Mouse (Mus musculus) A20 (cell line): ENCODE data around the gene Hdhd5.

Source experiments
- DNase-seq: peaks from one replicate; pipeline ENCODE4 v3.0.0-alpha.2; 2011; ENCODE audit warnings: low read depth, low spot score

Gene Hdhd5

DNA sequence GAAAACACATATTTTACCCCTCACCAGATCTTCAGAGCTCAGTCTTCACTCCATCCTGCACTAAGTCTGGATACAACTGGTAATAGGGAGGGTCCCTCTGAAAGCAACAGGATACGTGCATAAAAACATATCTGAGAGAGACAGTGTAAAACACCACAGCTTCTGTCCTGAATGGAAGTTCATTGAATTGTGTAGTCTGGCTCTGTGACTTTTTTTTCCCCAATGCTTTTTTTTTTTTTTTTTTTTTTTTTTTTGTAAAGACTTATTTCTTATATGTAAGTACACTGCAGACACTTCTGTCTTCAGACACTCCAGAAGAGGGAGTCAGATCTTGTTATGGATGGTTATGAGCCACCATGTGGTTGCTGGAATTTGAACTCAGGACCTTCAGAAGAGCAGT is 1.5 kb upstream of the Hdhd5 start:
- DNase-seq, result no peak

DNA sequence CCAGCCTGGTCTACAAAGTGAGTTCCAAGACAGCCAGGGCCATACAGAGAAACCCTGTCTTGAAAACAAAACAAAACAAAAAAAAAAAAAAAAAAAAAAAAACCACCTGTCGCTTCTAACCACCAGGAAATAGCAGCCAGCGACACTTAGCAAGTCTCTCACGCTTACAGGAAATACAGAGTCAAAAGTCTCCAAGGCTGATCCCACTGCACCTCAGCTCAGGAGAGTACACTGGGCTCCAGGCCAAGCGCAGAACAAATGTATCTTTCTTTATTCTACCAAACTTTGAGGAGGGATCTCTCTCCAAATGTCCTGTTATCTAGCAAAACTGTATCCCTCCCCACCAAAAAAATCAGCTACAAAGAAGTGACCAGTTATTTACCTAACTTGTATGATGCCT is 2.0 kb downstream of the Hdhd5 start:
- DNase-seq, result no peak

DNA sequence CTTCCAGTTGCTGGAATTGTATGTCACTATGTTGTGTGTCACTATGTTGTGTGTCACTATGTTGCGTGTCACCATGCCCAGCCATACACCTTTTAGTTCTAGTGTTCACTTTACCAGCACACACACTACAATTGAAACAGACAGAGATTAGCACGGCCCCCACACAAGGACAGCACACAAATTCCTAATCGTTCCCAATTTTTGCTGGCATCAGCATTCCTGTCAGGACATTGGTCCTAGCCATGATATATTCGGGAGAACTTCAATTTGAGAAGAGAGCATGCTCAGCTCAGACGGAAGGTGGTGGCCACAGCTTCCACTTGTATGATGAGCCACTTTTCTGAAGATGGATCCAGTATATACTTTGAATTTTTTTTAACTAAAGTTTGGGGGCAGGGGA is 6.3 kb downstream of the Hdhd5 start:
- no peak for DNase-seq

DNA sequence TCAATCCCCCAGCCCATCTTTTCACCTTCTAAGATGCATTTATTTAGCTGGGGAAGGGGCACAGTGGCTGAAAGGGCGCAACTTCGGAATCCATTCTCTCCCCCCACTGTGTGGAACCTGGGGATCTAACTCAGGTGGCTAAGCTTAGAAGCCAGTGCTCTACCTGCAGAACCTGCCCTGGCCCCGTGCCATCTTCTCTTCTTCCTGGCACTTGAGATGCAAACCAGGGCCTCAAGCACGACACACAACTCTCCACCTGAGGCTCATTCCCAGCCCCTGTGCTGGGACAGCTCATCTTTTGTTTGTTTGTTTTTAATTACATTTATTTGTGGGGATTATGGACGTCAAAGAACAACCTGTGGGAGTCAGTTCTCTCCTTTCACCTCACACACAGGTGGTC is 11.5 kb downstream of the Hdhd5 start:
- no peak for DNase-seq

DNA sequence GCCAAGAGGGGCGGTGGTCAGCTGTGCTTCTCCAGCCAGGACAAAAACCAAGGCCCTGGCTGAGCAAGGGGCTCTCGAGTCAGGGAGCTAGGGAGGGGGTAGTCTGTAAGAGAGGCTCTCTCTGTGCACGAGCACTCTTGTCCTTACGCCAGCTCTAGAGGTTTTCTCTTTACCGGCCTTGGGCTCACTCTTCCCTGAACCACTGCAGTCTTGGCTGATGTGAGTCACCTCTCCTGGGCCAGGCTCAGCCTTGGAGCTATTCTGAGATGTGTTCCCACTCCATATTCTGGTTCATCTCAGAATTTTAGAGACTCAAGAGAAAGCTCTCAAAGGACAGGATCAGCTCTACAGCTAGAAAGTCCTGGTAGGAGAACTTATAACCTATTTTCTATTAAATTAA is 13.8 kb downstream of the Hdhd5 start:
- no peak for DNase-seq

DNA sequence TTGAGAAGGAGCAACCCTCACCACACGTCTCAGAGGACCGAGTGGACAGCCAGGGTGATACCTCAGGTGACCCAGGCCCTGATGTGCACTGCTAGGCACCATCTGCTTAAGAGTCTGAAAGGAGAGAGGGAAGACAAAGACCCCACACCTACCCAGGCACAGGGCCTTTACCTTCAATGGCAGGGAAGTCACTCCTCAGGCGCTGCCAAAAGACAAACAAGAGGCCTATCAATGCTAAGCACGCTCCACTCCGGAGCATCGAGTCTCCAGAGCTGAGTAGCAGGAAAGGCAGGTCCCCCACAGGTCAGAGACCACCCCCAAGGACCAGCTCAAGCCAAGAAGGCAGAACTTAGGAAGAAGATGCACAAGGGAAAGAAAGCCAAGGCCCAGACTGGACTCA is 14.2 kb downstream of the Hdhd5 start:
- DNase-seq, result no peak

DNA sequence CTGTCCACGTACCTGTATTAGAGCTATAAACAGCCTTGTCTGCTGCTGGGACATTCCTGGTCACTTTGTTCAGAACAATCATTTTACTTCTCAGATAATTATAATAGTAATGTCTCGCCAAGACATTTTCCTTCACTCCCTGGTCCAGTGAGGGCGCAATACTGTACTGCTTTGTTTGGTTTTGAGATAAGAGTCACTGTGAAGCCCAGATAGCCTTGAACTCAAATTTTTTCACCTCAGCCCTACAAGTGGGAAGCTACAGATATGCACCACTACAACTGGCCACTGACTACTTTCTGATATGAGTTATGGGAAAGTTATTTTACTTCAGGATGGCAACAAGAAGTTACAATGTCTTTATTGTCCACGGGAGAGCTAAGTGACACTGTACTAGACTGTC is 14.7 kb downstream of the Hdhd5 start:
- no peak for DNase-seq

DNA sequence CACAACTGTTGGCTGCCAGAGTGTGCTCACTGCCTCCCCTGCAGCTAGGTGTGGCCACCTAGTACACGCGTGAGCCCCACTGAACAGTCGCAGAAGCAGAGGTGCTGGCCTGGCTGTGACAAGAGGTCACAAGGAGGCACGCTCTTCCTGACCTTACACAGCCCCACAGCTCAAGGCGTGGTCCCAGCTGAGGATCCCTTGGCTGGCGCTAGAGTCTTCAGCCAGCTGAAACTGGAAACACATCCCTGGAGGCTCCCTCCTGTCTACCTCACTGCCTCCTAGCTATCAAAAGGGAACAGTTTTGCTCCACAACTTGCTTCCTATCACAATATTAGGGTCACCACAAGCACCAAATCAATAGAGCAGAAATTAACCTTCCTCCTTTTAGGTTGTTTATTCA is 19.9 kb downstream of the Hdhd5 start:
- no peak for DNase-seq

DNA sequence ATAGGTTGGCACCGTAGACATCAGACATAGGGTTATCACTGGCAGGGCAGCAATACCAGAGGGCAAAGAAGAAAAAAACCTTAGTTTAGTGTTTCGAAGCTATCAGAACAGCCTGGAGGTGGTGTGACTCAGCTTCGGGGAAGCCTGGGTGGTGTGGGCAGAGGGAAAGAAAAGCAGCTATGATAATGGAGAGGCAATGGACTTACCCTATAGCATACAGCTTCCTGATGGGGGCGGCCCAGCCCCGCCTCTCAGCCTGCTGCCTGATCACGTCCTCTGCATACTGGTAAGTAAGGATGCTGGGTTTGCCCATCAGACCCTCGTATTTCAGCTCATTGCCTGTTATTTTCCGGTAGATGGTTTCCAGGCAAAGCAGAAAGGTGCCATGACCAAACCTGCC is 20.7 kb downstream of the Hdhd5 start:
- no peak for DNase-seq

DNA sequence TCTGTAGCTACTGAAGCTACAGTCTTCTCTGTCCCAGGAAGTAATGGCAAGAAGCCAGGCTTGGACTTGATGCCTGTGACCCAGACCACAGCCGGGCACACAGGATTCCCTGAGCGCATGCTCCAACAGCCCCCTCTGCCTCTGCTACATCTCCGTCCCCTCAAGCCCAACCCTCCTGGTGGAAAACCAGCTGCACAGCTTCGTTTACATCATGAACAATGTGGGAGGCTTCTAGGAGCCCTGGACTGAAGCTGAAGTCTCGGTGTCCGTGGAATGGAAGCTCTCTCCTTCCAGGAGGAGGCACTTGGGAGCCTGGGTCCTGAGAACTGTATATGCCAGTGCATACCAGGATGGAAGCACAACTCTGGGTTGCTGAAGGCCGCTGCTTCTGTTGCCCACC is 21.1 kb downstream of the Hdhd5 start:
- DNase-seq, result no peak

DNA sequence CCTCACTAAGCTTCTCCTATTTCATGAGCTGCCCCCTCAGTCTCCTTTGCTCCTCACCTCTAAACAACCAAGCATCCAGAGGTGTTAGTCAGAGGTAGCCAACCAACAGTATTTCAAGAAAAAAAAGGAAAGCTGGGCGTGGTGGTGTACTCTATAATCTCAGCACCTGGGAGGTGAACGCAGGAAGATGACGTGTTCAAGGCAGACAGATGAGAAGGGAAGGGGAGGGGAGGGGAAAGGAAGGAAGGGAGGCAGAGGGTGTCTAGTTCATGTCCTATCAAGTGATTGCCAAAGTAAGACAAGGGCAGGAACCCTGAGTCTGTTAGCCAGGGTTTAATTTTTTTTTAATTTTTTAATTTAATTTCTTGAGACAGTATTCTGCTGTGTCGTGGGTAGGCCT is 22.5 kb downstream of the Hdhd5 start:
- DNase-seq, result no peak

DNA sequence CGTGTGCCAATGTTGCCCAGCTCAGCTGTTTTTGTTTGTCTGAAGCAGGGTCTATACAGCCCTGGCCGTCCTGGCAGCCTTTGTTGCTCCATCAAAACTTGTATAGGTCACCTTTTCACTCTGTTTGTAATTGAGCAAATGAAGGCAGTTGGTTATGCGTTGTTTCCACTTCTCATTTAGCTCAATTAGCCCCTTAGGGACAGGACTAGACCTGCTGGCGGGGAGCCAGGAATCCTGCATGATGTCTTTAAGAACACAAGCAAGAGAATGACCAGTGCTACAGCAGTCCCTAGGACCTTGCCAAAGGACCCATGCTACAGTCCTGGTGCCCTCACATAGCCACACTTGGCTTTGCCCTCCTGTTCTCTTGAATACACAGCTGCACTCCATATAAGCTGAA is 25.6 kb downstream of the Hdhd5 start:
- no peak for DNase-seq

DNA sequence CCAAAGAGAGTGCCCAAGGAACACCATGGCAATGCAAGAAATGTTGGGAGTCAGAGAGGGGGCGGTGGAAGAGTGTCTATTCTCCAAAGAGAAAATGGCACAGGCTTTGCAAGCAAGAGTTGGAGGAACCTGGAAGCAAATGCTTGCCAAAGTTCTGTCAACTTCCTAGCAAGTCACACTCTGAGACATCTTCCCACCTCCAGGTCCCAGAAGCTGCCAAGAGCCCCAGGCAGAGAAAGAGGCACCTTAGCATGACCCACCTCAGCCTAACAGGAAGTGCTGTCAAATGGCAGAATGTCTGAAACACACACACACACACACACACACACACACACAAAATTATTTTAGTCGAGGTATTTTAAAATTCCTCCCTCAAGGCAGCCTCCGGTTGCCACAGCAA is 27.1 kb downstream of the Hdhd5 start:
- no peak for DNase-seq

DNA sequence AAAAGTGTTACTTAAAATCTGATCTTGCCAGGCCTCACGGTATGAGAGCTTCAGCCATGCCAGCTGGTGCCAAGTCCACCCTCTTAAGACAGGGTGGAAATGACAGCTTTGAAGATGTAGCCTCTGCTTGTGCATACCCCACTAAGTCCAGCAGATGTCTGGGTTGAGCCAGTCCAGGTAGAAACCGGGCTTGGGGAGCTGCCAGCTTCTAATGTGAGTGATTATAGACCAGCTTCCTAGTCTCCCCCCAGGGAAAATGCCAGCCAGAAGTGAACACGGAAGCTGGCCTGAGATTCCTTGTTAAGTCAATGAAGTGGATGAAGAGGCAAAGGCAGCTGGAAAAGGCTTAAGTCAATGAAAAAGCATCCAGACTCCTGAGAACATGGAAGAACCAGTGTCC is 34.6 kb downstream of the Hdhd5 start:
- DNase-seq, result no peak

DNA sequence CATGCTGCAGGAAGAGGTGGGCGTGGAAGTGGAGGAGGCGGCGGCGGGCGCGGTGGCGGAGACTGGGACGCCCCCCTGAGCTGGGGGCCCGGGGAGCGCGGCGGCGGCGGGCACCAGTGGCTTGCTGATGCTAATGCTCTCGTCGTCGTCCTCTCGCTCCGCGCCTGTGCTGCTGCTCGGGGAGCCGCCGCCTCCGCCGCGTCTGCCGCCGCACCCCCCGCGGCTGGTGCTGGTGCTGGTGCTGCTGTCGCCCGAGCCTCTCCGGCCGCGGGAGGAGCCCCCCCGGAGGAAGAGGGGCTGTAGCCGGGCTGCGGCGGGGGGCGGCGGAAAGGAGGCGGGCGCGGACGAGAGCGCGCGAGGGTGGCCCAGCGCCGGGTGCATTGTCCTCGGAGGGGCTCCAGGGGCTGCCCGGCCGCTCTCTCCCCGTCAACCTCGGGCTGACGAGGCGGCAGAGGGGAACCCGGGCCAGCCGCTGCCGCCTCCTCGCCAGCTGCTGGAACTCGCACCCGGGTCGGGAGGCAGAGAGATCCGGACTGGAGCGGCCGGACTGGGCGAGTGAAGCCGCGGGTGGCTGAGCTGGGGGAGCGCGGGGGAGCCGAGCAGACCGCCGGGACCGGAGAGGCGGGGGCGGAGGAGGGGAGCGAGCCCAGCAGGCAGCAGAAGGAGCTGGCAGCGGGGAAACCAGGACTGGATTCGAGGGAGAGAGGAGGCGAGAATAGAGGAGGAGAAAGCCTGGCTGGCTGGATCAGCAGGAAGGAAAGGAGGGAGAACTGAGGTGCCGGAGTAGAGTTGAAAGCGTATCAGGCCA is 37.5 kb downstream of the Hdhd5 start, which contains the start of gene Tmem121b:
TSS of gene Tmem121b (minus strand) at position 434 of the 808 bp plus-strand sequence.
- no peak for DNase-seq

DNA sequence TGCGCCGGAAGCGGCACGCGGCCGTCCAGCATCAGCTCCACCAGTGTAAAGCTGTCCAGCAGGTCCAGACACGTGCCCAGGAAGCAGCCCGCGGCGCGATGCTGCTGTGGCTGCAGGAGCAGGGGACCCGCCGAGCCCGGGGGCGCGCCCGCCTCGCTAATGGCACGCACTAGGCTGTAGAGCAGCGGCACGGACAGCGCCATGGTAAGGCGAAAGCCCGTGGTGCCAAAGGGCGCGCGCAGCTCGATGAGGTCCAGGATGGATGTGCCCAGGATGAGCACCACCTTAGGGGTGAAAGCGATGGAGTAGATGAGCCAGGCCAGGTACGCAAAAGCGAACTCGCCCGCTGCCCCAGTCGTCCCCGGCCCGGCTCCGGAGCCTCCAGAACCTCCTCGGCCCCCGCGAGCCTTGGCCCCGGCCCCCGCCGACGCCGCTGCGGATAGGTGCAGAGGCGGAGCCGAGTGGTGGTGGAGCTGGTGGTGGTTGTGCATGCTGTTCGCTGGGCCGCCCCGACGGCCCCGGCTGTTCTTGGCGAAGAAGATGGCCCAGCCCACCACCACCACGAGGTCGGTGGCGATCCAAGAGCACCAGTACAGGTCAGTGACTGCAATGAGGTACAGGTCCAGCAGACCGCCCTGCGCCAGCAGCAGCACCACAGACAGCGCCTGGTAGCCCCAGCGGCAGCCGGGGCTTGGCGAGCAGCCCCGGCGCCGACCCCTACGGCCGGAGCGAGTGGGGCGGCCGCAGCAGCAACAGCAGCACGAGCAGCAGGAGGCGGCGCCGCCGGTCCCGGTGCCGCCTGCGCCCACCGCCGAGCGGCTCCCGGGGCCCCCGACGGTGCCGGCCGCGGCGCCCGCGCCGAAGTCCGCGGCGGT is 38.4 kb downstream of the Hdhd5 start:
- no peak for DNase-seq

DNA sequence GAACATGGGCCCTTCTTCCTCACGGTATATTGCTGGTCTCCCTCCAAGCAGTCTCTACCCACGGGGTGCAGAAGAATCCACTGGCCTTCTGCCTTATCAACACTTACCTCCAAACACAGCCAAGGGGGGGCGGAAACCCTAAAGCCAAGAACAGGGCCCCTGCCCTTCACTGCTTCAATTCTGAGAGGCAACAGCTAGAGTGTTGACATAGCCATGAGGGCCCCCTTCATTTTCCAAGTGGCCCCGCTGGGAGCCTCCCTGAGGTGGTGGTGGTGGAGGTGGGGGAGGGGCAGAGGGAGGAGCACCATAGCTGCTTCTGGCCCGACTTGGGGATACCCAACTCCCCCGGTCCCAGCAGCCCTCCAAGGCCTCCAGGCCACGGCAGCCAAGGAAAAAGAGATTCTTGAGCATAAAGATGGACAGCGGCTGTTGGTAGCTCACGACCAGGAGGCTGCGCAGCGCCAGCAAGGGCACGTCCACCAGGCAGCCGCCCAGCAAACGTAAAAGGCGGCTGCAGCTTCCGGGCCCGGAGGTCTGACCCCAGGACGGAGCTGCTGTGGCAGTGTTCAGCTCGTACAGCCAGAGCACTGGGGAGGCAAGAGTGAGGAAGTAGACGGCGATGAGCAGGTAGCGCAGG is 39.1 kb downstream of the Hdhd5 start:
- no peak for DNase-seq

DNA sequence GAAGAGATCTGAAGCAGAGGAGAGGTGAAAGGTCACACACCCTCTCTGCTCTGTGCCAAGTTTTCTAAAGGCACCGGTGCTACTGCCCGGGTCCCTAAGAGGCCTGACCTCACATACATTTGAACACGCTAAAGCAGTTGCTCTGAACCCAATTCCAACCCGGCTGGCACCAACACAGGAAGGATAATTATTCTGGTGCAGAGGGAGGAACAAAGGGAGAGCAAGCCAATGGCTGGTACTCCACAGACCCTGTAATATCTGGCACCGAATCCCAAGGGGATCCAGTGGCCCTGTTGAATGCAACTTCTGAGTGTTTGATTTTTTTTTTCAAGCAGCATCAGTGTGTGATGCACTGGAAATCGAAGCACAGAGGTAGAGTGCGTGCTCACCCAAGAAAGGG is 40.1 kb downstream of the Hdhd5 start:
- DNase-seq, result no peak

DNA sequence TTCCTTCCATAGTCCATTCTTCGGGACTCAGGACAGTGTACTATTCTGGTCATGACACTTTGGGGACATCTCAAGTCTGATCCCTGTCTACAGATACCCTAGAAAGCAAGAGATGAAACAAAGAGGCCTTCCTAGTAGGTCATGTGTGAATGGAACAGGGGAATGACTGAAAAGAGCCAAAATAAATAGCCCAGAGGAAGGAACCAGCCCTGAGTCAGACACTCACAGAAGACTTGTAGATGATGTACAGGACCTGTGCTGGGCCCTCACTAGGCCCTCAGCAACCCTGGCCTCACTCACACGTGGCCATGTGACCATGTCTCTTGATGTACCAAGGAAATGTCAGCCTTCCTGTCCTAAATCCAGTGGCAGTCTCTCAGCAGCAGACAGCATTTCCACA is 41.7 kb downstream of the Hdhd5 start:
- DNase-seq, result no peak

DNA sequence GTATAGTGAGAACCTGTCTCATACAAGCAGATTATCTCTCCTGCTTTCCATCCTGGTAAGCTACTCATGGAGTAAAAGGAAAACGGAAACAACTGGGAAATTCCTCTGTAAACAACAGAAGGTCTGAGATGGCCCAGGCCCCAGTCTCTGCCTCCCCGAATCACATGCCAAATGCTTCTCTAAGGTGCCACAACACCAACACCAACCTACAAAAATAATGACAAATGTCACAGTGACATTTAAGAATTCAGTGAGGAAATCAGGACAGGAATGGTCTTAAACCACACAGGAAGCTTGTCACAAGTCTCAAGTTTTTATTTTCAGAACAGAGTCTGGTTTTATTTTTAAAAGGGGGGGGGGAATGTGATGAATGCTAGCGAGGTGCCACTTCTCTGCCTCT is 42.5 kb downstream of the Hdhd5 start:
- DNase-seq, result no peak

DNA sequence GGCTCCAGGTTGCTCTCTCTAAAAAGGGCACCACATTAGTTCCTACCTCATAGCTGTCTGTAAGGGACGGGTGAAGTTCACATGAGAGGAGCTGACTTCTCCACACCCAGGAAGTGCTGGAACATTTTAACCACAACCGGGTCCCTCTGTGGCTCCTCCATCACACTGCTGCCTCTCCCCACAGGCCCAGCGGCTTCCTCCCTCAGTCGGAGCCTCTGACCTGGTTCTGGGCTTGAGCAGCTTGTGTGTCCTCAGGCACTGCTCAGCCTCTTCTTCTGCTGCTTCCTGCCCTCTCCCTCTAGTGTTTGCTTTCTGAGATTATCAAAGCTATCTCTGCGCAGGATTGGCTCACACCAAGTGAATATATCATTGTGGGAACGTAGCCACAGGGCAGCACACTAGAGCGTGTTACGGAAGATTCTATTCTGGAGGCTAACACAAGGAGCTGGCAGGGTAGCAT is 45.0 kb downstream of the Hdhd5 start:
- no peak for DNase-seq

DNA sequence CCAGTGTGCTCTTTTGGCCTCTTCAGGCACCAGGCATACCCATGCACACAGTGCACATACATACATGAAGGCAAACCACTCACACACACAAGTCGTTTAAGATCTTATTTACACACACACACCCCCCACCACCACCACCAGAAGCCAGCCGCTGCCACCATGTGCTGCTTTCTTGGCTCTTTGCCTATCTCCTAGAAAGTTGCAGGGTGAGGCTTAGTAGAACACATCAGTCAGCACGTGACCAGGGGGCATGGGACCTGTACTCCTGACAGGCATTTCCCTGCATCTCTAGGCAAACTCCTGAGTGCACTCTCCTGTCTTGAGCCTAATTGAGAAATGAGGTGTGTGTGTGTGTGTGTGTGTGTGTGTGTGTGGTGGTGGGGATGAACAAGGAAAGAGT is 46.1 kb downstream of the Hdhd5 start:
- no peak for DNase-seq
